Mouse (Mus musculus): Measurements from ENCODE around the gene Hscb. TPM values are rescaled to one million over a fixed set of nuclear protein-coding genes. Genes with fewer than 3 reads are reported as not detected.
"Not testable (repeated sequence)": the region's sequence is repeated elsewhere in the genome, so short reads cannot be mapped to it uniquely, and the experiment has no call there.

The Hscb gene
- polyA plus RNA-seq, 1 experiment from 2014 or later, result 40.4 TPM

- H3K4me2 ChIP-seq (ENCODE audit: low read depth, low read length); H3K27ac ChIP-seq (ENCODE audit: low read length); H3K9ac ChIP-seq (ENCODE audit: low read depth, low read length); H3K9me3 ChIP-seq (ENCODE audit: control insufficient read depth, low read length); ATAC-seq; H3K4me3 ChIP-seq (ENCODE audit: low read length); H3K36me3 ChIP-seq (ENCODE audit: control insufficient read depth, insufficient read depth, low read length); H3K27me3 ChIP-seq (replicated peaks; ENCODE audit: control insufficient read depth, insufficient read depth, low read length); H3K4me1 ChIP-seq (ENCODE audit: control insufficient read depth, insufficient read depth, low read length): not testable (repeated sequence)
- WGBS, result 87% methylated on average over 5 of the region's 5 CpGs
These were observed 1.6 kb downstream of the Hscb start for GRCm38 (mm10) chr5:110838016-110838415.

- ATAC-seq, result no peak
- H3K9me3 ChIP-seq (ENCODE audit: control insufficient read depth, low read length), result no peaks in the 10 kb centered on the region
These were observed 3.6 kb downstream of the Hscb start for GRCm38 (mm10) chr5:110835959-110836358.

GRCm38 (mm10) chr5:110831036-110831720 lies 8.4 kb downstream of the Hscb start:
- Histone ChIP-seq H3K9me3 (ENCODE audit: control insufficient read depth, low read length) (no peaks in the 10 kb centered on the region), H3K27ac (ENCODE audit: low read length) (no peak overlapping the region), H3K4me3 (ENCODE audit: low read length) (no peak overlapping the region), H3K27me3 (replicated peaks; ENCODE audit: control insufficient read depth, insufficient read depth, low read length) (no peaks in the 10 kb centered on the region), H3K4me2 (ENCODE audit: low read depth, low read length) (no peak overlapping the region), H3K9ac (ENCODE audit: low read depth, low read length) (no peak overlapping the region), H3K36me3 (ENCODE audit: control insufficient read depth, insufficient read depth, low read length) (no peaks in the 10 kb centered on the region), H3K4me1 (ENCODE audit: control insufficient read depth, insufficient read depth, low read length) (peaks cover 9% of the 10 kb centered on the region)
- WGBS, result 87% methylated on average over 5 of the region's 5 CpGs
- no peak for ATAC-seq

More at GRCm38 (mm10) chr5:110835959-110836358, 3.6 kb downstream of the Hscb start:
- Histone ChIP-seq H3K27me3 (replicated peaks; ENCODE audit: control insufficient read depth, insufficient read depth, low read length) (no peaks in the 10 kb centered on the region), H3K27ac (ENCODE audit: low read length) (no peak overlapping the region), H3K9ac (ENCODE audit: low read depth, low read length) (no peak overlapping the region), H3K4me2 (ENCODE audit: low read depth, low read length) (no peak overlapping the region), H3K4me3 (ENCODE audit: low read length) (no peak overlapping the region), H3K36me3 (ENCODE audit: control insufficient read depth, insufficient read depth, low read length) (no peaks in the 10 kb centered on the region), H3K4me1 (ENCODE audit: control insufficient read depth, insufficient read depth, low read length) (peaks cover 5% of the 10 kb centered on the region)
- 21% methylated on average over 3 of the region's 3 CpGs for whole genome bisulfite sequencing

GRCm38 (mm10) chr5:110827576-110827975 lies 12.0 kb downstream of the Hscb start:
- Histone ChIP-seq H3K9ac (ENCODE audit: low read depth, low read length) (no peak overlapping the region), H3K4me3 (ENCODE audit: low read length) (no peak overlapping the region), H3K4me2 (ENCODE audit: low read depth, low read length) (no peak overlapping the region), H3K4me1 (ENCODE audit: control insufficient read depth, insufficient read depth, low read length) (peaks cover 14% of the 10 kb centered on the region), H3K27me3 (replicated peaks; ENCODE audit: control insufficient read depth, insufficient read depth, low read length) (no peaks in the 10 kb centered on the region), H3K9me3 (ENCODE audit: control insufficient read depth, low read length) (no peaks in the 10 kb centered on the region), H3K27ac (ENCODE audit: low read length) (peak overlapping the region; percentile 68), H3K36me3 (ENCODE audit: control insufficient read depth, insufficient read depth, low read length) (no peaks in the 10 kb centered on the region)
- WGBS, result 63% methylated on average over 5 of the region's 5 CpGs
- ATAC-seq, result peak; percentile 54

GRCm38 (mm10) chr5:110826781-110827495 lies 12.6 kb downstream of the Hscb start:
- peak; percentile 84 for ATAC-seq
- Histone ChIP-seq H3K9ac (ENCODE audit: low read depth, low read length) (no peak overlapping the region), H3K4me3 (ENCODE audit: low read length) (no peak overlapping the region), H3K27ac (ENCODE audit: low read length) (peak overlapping the region; percentile 73), H3K4me1 (ENCODE audit: control insufficient read depth, insufficient read depth, low read length) (peaks cover 14% of the 10 kb centered on the region), H3K36me3 (ENCODE audit: control insufficient read depth, insufficient read depth, low read length) (no peaks in the 10 kb centered on the region), H3K4me2 (ENCODE audit: low read depth, low read length) (no peak overlapping the region), H3K9me3 (ENCODE audit: control insufficient read depth, low read length) (no peaks in the 10 kb centered on the region), H3K27me3 (replicated peaks; ENCODE audit: control insufficient read depth, insufficient read depth, low read length) (no peaks in the 10 kb centered on the region)
- WGBS, result 51% methylated on average over 8 of the region's 8 CpGs

GRCm38 (mm10) chr5:110824421-110824820 lies 15.2 kb downstream of the Hscb start:
- Histone ChIP-seq H3K4me2 (ENCODE audit: low read depth, low read length) (no peak overlapping the region), H3K4me1 (ENCODE audit: control insufficient read depth, insufficient read depth, low read length) (peaks cover 14% of the 10 kb centered on the region), H3K27ac (ENCODE audit: low read length) (peak overlapping the region; percentile 41; the same call in 1 of the 2 replicates), H3K9me3 (ENCODE audit: control insufficient read depth, low read length) (no peaks in the 10 kb centered on the region), H3K4me3 (ENCODE audit: low read length) (no peak overlapping the region), H3K9ac (ENCODE audit: low read depth, low read length) (no peak overlapping the region), H3K36me3 (ENCODE audit: control insufficient read depth, insufficient read depth, low read length) (no peaks in the 10 kb centered on the region), H3K27me3 (replicated peaks; ENCODE audit: control insufficient read depth, insufficient read depth, low read length) (no peaks in the 10 kb centered on the region)
- ATAC-seq, result peak; percentile 52
- WGBS, result 73% methylated on average over 4 of the region's 4 CpGs

- Histone ChIP-seq H3K4me3 (ENCODE audit: low read length) (peak within 1 kb of the TSS; percentile 94), H3K36me3 (ENCODE audit: control insufficient read depth, insufficient read depth, low read length) (peaks cover 3% of the 10 kb centered on the region; the same call in 1 of the 2 replicates), H3K9me3 (ENCODE audit: control insufficient read depth, low read length) (no peaks in the 10 kb centered on the region), H3K27me3 (replicated peaks; ENCODE audit: control insufficient read depth, insufficient read depth, low read length) (no peaks in the 10 kb centered on the region), H3K4me1 (ENCODE audit: control insufficient read depth, insufficient read depth, low read length) (peaks cover 19% of the 10 kb centered on the region), H3K27ac (ENCODE audit: low read length) (peak within 1 kb of the TSS; percentile 83), H3K9ac (ENCODE audit: low read depth, low read length) (peak within 1 kb of the TSS; percentile 94), H3K4me2 (ENCODE audit: low read depth, low read length) (peak within 1 kb of the TSS; percentile 97)
- WGBS, result under 1% methylated on average over 78 of the region's 80 CpGs
- peak; percentile 93 for ATAC-seq
These were observed 29.8 kb downstream of the Hscb start, which contains the start of gene Ulk1 for GRCm38 (mm10) chr5:110809667-110810325. Ulk1 (minus strand) TSS chr5:110810097.

- no peaks in the 10 kb centered on the region for H3K9me3 ChIP-seq (ENCODE audit: control insufficient read depth, low read length)
- WGBS, result 1% methylated on average over 27 of the region's 27 CpGs
- peak; percentile 0; the same call in 1 of the 2 replicates for ATAC-seq
These were observed 30.5 kb downstream of the Hscb start for GRCm38 (mm10) chr5:110808821-110809666.

More at GRCm38 (mm10) chr5:110808821-110809666, 30.5 kb downstream of the Hscb start:
- peak overlapping the region; percentile 83 for H3K27ac ChIP-seq (ENCODE audit: low read length)
- H3K4me3 ChIP-seq (ENCODE audit: low read length), result peak overlapping the region; percentile 94
- peak overlapping the region; percentile 97 for H3K4me2 ChIP-seq (ENCODE audit: low read depth, low read length)
- no peaks in the 10 kb centered on the region for H3K27me3 ChIP-seq (replicated peaks; ENCODE audit: control insufficient read depth, insufficient read depth, low read length)
- H3K36me3 ChIP-seq (ENCODE audit: control insufficient read depth, insufficient read depth, low read length), result peaks cover 3% of the 10 kb centered on the region; the same call in 1 of the 2 replicates
- peaks cover 19% of the 10 kb centered on the region for H3K4me1 ChIP-seq (ENCODE audit: control insufficient read depth, insufficient read depth, low read length)
- peak overlapping the region; percentile 94 for H3K9ac ChIP-seq (ENCODE audit: low read depth, low read length)

Measured in intestine, embryonic 16.5 days (tissue).